Mouse (Mus musculus): ENCODE measurements at regions not wholly inside any gene's neighbourhood (a gene's known extent, or its start where the extent isn't known, plus 50 kb on each side); places are given as distances from the start of the nearest gene placed in this dataset.

DNA sequence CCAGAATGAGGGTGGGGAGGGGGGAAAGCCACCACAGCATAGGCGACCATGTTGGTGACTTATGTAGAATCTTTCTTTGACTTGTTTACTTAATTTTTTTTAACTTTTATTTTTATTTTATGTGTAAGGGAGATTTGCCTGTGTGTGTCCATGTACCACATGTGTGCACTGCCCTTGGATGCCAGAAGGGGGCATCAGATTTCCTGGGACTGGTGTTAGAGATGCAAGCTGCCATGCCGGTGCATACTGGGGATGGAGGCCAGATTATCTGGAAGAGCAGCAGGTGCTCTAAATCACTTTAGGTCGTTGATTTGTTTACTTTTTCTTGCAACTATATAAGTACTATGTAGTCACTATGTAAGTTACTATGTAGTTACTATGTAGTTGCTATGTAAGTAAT is 114.2 kb upstream of the Tut7 start:
- Histone ChIP-seq H3K4me1 (ENCODE audit: control insufficient read depth, insufficient read depth, low read length) (no peaks in the 10 kb centered on the region), H3K27ac (ENCODE audit: insufficient read depth, low read length) (no peak overlapping the region), H3K4me3 (replicated peaks; ENCODE audit: insufficient read depth, low read depth, low read length) (no peak overlapping the region), H3K27me3 (ENCODE audit: control insufficient read depth, insufficient read depth, low read length) (no peaks in the 10 kb centered on the region)
- 30% methylated on average over 3 of the region's 3 CpGs for WGBS
- DNase-seq, result no peak
- TF ChIP-seq CTCF (IDR thresholded peaks at IDR 0.05; ENCODE audit: borderline replicate concordance, insufficient read depth, low read depth, low read length), result no peak
- TF ChIP-seq POLR2A (IDR thresholded peaks at IDR 0.05; ENCODE audit: borderline replicate concordance, insufficient read depth, low read length), result no peak

DNA sequence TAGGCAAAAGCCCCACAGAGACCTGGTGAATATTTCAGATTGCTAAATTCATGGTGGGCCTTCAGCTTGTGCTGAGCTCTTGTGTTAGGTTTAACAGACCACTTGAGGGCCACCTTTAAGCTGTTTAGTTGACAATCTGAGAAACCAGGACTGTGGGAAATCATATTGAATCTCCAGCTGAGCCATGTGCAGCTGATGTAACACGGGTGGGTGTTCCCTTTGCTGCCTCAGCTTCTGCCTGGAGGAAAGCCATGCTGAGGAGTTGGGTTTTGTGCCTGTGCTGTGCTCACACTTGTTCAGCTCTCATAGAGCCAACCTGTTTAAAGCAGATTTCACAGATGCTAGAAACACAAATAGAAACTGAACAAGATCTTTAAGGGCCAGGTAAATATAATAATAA is 111.6 kb upstream of the Tut7 start:
- H3K27ac ChIP-seq (ENCODE audit: insufficient read depth, low read length), result no peak overlapping the region
- 4% methylated on average over 1 of the region's 1 CpGs for WGBS
- H3K4me3 ChIP-seq (replicated peaks; ENCODE audit: insufficient read depth, low read depth, low read length), result no peak overlapping the region
- no peaks in the 10 kb centered on the region for H3K27me3 ChIP-seq (ENCODE audit: control insufficient read depth, insufficient read depth, low read length)
- no peak for TF ChIP-seq POLR2A (IDR thresholded peaks at IDR 0.05; ENCODE audit: borderline replicate concordance, insufficient read depth, low read length)
- no peak for TF ChIP-seq CTCF (IDR thresholded peaks at IDR 0.05; ENCODE audit: borderline replicate concordance, insufficient read depth, low read depth, low read length)
- no peak for DNase-seq
- H3K4me1 ChIP-seq (ENCODE audit: control insufficient read depth, insufficient read depth, low read length), result no peaks in the 10 kb centered on the region

DNA sequence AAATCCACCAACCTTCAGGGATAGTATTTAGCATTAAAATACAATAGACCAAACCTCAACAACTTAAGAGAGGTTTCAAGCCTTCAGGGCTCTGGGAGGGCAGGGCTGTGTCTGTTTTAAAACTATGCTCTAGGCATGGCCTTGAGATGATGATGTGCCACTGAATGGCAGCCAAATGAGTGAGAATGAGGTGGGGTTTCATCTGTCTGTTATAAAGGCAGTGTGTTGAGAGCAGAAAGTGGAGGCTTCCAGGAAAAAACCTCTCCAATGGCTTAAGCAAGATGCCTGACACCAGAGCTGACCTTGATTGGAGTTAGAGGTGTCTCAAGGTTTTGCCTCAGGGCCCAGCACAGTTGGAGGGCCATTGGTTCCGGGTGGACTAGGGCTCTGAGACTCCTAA is 111.1 kb upstream of the Tut7 start:
- Histone ChIP-seq H3K4me1 (ENCODE audit: control insufficient read depth, insufficient read depth, low read length) (no peaks in the 10 kb centered on the region), H3K27ac (ENCODE audit: insufficient read depth, low read length) (no peak overlapping the region), H3K4me3 (replicated peaks; ENCODE audit: insufficient read depth, low read depth, low read length) (no peak overlapping the region), H3K27me3 (ENCODE audit: control insufficient read depth, insufficient read depth, low read length) (no peaks in the 10 kb centered on the region)
- no peak for DNase-seq
- TF ChIP-seq POLR2A (IDR thresholded peaks at IDR 0.05; ENCODE audit: borderline replicate concordance, insufficient read depth, low read length) (no peak), CTCF (IDR thresholded peaks at IDR 0.05; ENCODE audit: borderline replicate concordance, insufficient read depth, low read depth, low read length) (no peak)
- 64% methylated on average over 1 of the region's 1 CpGs for WGBS

DNA sequence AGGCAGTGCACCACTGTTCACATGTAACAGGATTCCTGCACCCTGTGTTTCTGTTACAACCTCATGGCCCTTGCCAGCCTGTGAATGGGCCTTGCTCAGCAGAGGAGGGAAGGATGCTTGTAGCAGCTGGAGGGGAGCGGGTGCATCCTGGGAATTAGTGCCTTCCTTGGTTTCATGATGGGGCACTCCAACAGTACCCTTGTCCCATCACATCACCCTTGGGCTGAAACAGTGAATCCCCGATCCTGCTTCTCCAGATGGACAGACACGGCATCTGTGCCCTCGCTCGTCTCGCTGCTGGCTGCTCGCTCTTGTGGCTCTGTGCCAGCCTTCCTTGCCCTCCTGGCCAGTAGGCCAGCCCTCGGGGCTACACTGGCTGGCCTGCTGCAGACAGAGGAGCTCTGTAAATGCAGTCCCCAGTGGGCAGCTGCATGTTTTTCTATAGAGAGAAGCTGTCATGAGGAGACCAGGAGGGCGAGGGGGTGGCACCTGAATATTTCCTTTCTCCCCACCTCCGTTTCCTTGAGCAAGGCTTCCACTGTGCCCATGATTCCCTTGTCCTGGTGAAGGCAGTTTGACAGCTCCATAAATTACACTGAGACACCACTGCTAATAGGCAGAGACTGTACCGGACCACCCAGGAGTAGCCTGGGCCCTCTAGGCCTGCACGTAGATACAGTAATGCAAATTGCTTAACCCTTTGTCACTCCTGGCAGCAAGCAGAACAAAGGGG is 104.6 kb upstream of the Tut7 start:
- WGBS, result 37% methylated on average over 12 of the region's 12 CpGs
- Histone ChIP-seq H3K4me3 (replicated peaks; ENCODE audit: insufficient read depth, low read depth, low read length) (no peak overlapping the region), H3K27me3 (ENCODE audit: control insufficient read depth, insufficient read depth, low read length) (no peaks in the 10 kb centered on the region; the same call in 1 of the 2 replicates), H3K27ac (ENCODE audit: insufficient read depth, low read length) (no peak overlapping the region), H3K4me1 (ENCODE audit: control insufficient read depth, insufficient read depth, low read length) (peaks cover 5% of the 10 kb centered on the region)
- TF ChIP-seq POLR2A (IDR thresholded peaks at IDR 0.05; ENCODE audit: borderline replicate concordance, insufficient read depth, low read length), result no peak
- no peak for TF ChIP-seq CTCF (IDR thresholded peaks at IDR 0.05; ENCODE audit: borderline replicate concordance, insufficient read depth, low read depth, low read length)
- peak in 1 of 2 experiments; percentile 6 for DNase-seq

DNA sequence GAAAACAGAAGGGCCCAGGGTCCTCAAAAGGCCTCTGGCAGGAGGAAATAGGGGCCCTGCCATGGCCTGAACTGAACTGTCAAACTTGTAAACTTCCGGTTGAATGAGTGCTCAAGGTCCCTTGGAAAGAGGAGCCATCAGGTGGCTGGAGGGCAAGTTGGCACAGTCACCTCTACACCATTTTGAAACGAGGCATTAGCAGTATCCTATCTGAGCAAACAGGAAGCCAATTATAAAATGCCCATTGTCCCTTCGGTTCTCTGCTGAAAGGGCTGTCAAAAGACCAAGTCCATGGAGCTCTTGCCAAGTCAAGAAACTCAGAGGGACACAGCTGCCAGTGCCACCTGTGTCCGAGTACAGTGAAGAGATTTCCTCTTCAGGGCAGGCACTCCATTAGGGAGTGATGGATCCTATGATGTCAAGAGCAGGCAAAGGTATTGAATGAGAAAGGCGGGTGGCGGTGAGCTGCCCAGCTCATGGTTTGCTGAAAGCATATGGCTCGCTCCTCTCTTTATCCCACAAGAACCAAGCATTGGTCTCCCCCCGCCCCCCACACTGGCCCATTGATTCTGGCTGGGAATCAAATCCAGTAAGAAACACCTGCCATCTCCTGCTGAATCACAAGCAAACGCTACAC is 103.0 kb upstream of the Tut7 start:
- WGBS, result 17% methylated on average over 9 of the region's 9 CpGs
- H3K4me3 ChIP-seq (replicated peaks; ENCODE audit: insufficient read depth, low read depth, low read length), result no peak overlapping the region
- peak in 1 of 2 experiments; percentile 5 for DNase-seq
- H3K27me3 ChIP-seq (ENCODE audit: control insufficient read depth, insufficient read depth, low read length), result no peaks in the 10 kb centered on the region; the same call in 1 of the 2 replicates
- TF ChIP-seq CTCF (IDR thresholded peaks at IDR 0.05; ENCODE audit: borderline replicate concordance, insufficient read depth, low read depth, low read length), result no peak
- no peak for TF ChIP-seq POLR2A (IDR thresholded peaks at IDR 0.05; ENCODE audit: borderline replicate concordance, insufficient read depth, low read length)
- H3K27ac ChIP-seq (ENCODE audit: insufficient read depth, low read length), result no peak overlapping the region
- peaks cover 5% of the 10 kb centered on the region for H3K4me1 ChIP-seq (ENCODE audit: control insufficient read depth, insufficient read depth, low read length)

DNA sequence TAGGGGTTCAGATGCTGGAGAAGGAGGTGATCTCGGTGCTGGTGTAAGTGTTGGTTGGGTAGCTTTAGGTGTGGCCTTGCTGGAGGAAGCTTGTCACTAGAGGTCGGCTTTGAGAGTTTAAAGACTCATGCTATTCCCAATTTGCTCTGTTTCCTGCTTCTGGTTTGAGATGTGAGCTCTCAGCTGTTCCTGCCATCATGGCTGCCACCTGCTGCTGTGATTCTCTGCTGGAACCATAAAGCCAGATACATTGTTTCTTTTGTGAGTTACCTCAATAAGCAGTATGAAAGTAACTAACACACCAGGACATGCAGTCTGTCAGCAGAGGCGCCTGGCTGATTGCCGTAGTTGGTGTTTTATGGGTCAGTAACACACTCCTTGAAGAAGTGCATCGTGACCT is 94.2 kb upstream of the Tut7 start:
- Histone ChIP-seq H3K27ac (ENCODE audit: insufficient read depth, low read length) (no peak overlapping the region), H3K4me3 (replicated peaks; ENCODE audit: insufficient read depth, low read depth, low read length) (no peak overlapping the region), H3K27me3 (ENCODE audit: control insufficient read depth, insufficient read depth, low read length) (no peaks in the 10 kb centered on the region), H3K4me1 (ENCODE audit: control insufficient read depth, insufficient read depth, low read length) (no peaks in the 10 kb centered on the region)
- no peak for DNase-seq
- TF ChIP-seq POLR2A (IDR thresholded peaks at IDR 0.05; ENCODE audit: borderline replicate concordance, insufficient read depth, low read length) (no peak), CTCF (IDR thresholded peaks at IDR 0.05; ENCODE audit: borderline replicate concordance, insufficient read depth, low read depth, low read length) (no peak)
- WGBS, result 89% methylated on average over 5 of the region's 5 CpGs

DNA sequence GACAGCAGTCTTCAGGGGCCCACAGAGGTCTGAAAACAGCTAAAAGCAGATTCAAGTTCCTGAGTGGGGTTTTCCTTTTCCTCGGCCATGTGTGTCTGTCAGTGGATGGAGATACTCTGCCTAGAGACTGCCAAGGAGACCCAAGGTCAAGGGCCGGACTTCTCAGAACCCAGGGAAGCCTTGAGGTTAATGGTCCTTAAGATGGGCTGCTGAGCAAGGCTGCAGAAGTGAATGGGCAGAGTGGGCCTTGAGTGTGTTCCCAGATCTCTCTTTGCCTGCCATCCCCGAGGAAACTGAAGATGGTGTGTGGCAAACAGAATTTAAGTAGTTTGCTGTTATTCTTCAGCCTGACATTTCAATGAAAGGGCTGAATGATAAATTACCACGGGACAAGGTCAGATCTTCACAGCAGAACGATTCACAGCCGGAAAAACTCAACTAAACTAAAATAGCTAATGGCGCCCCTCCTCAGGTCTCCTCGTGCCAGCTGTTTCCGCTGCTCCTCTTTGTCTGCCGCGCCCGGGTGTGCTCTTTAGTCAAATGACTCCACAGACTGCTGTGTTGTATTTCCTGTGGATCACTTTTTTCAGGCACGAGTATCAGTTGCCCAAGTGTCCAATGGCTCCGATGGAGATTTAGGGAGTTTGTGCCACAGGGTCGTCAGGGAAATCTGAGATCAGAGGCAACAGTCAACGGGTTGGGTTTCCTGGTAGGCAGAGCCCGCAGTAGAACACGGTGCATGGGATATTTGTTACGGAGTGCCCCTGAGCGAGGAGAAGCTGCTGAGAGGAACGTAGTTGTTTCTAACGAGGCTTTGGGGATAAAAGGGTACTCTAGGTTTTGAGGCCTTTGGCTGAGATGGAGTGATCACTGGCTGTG is 93.5 kb upstream of the Tut7 start:
- H3K27me3 ChIP-seq (ENCODE audit: control insufficient read depth, insufficient read depth, low read length), result no peaks in the 10 kb centered on the region
- H3K4me3 ChIP-seq (replicated peaks; ENCODE audit: insufficient read depth, low read depth, low read length), result no peak overlapping the region
- no peak overlapping the region for H3K27ac ChIP-seq (ENCODE audit: insufficient read depth, low read length)
- 73% methylated on average over 22 of the region's 22 CpGs for WGBS
- H3K4me1 ChIP-seq (ENCODE audit: control insufficient read depth, insufficient read depth, low read length), result no peaks in the 10 kb centered on the region
- no peak for DNase-seq
- TF ChIP-seq CTCF (IDR thresholded peaks at IDR 0.05; ENCODE audit: borderline replicate concordance, insufficient read depth, low read depth, low read length) (no peak), POLR2A (IDR thresholded peaks at IDR 0.05; ENCODE audit: borderline replicate concordance, insufficient read depth, low read length) (no peak)
